Mouse (Mus musculus): ENCODE data around the gene Tmem45a2. TPM values are rescaled to one million over a fixed set of nuclear protein-coding genes. Genes with fewer than 3 reads are reported as not detected.

Tmem45a2 gene
- polyA plus RNA-seq (2016; fragmentation: Nextera tagmentation; extraction: Ambion mirVana): not detected in 2 replicates

DNA sequence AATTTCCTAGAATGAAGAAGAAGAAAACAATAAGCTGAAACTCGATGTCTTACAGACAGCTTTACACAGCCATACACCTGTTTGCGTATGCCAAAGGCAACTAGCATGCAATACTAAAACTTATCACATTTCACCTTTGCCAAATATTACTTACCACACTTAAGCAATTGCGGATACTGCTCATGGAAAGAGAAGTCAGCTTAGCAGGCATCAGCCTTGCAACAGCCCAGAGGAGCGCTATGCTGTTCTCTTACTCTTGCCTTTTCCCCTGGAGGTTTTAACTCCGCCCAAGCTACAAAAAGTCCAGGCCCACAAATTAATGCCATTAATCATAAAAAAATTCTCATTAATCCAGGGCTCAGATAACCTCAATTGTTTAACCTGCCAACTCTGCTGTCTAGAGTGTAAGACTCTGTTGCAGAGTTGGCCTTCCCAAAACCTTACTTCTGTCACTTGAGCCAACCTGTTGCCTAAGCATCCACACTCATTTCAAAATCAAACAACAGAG, at the start of gene Tmem45a2:
Gene Tmem45a2, minus strand, starts transcription at position 241 of the 508 bp plus-strand sequence.
- WGBS: 89% methylated on average over 5 of the region's 5 CpGs

DNA sequence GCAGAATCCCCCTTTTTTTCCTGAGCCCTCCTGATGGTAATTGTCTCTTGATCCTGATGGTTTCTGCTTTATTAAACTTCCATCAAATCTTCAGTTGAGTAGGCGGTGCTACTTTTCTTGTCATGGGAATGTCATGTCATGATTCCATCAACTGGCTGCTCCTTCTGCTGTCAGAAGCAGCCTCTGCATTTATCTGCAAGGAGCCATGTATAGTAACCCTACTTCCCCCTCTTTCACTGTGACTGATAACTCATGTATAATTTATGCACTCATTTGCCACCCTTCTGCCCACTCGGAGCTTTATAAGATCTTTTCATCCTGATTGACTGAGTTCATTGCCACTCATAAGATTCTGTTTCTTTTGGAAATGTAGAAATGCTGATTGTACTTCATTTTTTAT, 46.4 kb upstream of the Tmem45a2 start:
- no peaks in the 10 kb centered on the region for H3K9me3 ChIP-seq
- H3K9ac ChIP-seq: no peak overlapping the region
- no peak overlapping the region for H3K27ac ChIP-seq
- no peak overlapping the region for H3K4me3 ChIP-seq (replicated peaks)
- peaks cover 3% of the 10 kb centered on the region for H3K4me1 ChIP-seq
- 81% methylated on average over 2 of the region's 2 CpGs for WGBS
- H3K4me2 ChIP-seq: no peak overlapping the region
- no peaks in the 10 kb centered on the region for H3K36me3 ChIP-seq (replicated peaks)
- ATAC-seq (ENCODE audit: low FRiP score): no peak
- H3K27me3 ChIP-seq: 0 out of 2 replicates have a peak, but pooled peaks cover 3% of the 10 kb centered on the region

More for the DNA sequence above, at the start of gene Tmem45a2:
- no peak for ATAC-seq (ENCODE audit: low FRiP score)
- no peaks in the 10 kb centered on the region for H3K9me3 ChIP-seq
- H3K36me3 ChIP-seq (replicated peaks): no peaks in the 10 kb centered on the region
- no peak within 1 kb of the TSS for H3K9ac ChIP-seq
- no peak within 1 kb of the TSS for H3K4me3 ChIP-seq (replicated peaks)
- no peaks in the 10 kb centered on the region for H3K4me1 ChIP-seq
- no peak within 1 kb of the TSS for H3K27ac ChIP-seq
- H3K4me2 ChIP-seq: no peak within 1 kb of the TSS
- no peaks in the 10 kb centered on the region for H3K27me3 ChIP-seq

DNA sequence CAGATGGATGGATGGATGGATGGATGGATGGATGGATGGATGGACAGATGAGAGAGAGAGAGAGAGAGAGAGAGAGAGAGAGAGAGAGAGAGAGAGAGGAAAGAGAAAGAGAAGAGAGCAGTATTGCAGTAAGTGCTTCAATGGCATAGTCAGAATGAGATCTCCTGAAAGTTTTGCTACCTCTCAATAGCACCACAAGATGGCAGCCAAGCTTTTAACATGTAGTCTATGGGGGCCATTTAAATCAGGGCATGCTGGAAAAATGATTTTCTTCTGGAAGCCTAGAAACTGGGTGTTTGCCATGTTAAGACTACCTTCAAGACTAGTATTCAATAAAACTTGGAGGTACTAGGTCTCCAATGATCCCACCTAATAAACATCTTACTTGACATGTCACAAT, 44.9 kb upstream of the Tmem45a2 start:
- no peak overlapping the region for H3K4me3 ChIP-seq (replicated peaks)
- H3K4me2 ChIP-seq: no peak overlapping the region
- no peaks in the 10 kb centered on the region for H3K4me1 ChIP-seq
- 0 out of 2 replicates have a peak, but pooled peaks cover 3% of the 10 kb centered on the region for H3K27me3 ChIP-seq
- H3K27ac ChIP-seq: no peak overlapping the region
- no peak overlapping the region for H3K9ac ChIP-seq
- no peaks in the 10 kb centered on the region for H3K9me3 ChIP-seq
- no peak for ATAC-seq (ENCODE audit: low FRiP score)
- no peaks in the 10 kb centered on the region for H3K36me3 ChIP-seq (replicated peaks)

DNA sequence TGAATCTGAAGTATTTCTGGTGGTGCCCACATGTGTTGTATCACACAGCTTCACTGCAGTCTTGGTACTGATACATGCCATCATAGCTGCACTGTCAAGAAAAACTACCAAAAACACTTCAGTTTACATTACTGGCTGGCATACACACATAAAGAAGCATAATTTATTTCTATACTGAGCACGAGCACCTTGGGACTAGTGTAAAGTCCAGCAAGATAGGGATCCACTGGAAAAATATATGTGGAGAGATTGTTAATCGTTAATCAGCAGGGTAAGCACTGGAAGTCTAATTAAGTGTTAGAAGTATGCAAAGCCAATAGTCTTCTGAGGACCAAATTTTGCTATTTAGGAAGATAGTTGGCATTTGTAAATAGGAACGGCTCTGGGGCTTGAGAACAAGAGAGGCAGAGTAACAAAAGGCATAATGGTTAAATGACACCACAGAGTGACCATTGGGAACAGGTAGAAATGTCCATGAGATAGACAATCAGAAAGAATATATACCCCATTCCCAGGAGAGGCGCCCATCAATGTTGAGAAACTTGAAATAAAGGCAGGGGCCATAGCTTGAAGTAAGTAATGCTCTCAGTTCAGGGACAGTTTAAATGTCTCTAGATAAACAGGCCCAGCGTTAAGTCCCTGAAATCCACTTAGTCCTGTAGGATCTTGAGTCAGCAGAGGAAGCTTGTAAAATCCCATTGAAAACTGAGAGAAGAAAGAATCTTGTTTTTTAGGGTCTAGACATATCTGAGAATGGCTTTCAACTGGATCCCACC, 35.2 kb upstream of the Tmem45a2 start:
- no peaks in the 10 kb centered on the region for H3K9me3 ChIP-seq
- H3K4me1 ChIP-seq: no peaks in the 10 kb centered on the region
- H3K4me3 ChIP-seq (replicated peaks): no peak overlapping the region
- 86% methylated on average over 5 of the region's 5 CpGs for WGBS
- H3K27me3 ChIP-seq: no peaks in the 10 kb centered on the region
- ATAC-seq (ENCODE audit: low FRiP score): no peak
- H3K9ac ChIP-seq: no peak overlapping the region
- no peak overlapping the region for H3K27ac ChIP-seq
- H3K36me3 ChIP-seq (replicated peaks): no peaks in the 10 kb centered on the region
- H3K4me2 ChIP-seq: no peak overlapping the region

DNA sequence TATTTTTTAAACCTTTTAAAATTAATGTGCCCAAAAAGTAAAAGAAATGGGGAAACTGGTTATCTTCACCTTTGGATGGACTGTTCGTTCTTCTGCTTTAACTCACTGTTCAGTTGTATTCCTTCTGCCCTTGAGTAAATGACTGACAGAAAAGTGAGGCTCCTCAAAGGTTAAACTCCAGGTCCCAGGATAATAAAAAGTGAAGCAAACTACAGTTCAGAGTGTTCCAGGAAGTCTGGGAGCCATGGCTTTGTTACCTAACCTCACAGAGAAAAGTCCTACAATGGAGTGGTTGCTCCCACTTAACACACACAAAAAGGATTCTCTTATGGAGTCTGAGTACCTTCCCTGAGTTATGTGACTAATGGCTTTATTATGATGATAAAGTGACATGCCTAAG, 30.0 kb upstream of the Tmem45a2 start:
- 84% methylated on average over 1 of the region's 1 CpGs for WGBS
- no peak for ATAC-seq (ENCODE audit: low FRiP score)

DNA sequence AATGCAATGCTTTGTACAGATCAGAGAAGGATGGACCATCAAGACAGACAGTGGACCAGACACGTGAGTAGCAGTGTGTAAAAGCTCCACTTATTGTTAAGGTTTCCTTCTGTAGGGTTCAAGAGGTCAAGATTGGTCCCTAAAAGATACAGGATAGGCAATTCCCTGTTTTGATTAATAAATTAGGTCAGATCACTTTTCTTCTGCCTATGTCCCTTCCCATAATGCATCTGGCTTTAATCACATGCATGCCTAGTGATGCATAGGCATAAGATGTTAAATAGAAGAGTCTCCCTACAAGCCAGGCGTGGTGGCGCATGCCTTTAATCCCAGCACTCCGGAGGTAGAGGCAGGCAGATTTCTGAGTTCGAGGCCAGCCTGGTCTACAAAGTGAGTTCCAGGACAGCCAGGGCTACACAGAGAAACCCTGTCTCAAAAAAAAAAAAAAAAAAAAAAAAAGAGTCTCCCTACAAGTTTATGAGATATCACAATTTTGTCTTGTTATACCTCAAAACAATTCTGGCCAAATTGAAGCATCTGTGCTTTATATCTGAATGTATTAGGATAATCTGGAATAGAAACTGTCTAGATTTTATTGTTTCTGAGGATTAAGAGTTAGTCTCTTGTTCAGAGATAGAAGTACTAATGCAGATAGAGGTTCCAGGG, 28.5 kb upstream of the Tmem45a2 start:
- no peaks in the 10 kb centered on the region for H3K27me3 ChIP-seq
- no peak overlapping the region for H3K27ac ChIP-seq
- no peaks in the 10 kb centered on the region for H3K4me1 ChIP-seq
- 81% methylated on average over 5 of the region's 5 CpGs for WGBS
- H3K9me3 ChIP-seq: no peaks in the 10 kb centered on the region
- H3K9ac ChIP-seq: no peak overlapping the region
- H3K4me3 ChIP-seq (replicated peaks): no peak overlapping the region
- H3K4me2 ChIP-seq: no peak overlapping the region
- no peaks in the 10 kb centered on the region for H3K36me3 ChIP-seq (replicated peaks)
- ATAC-seq (ENCODE audit: low FRiP score): no peak

More for the DNA sequence above, 30.0 kb upstream of the Tmem45a2 start:
- no peak overlapping the region for H3K4me2 ChIP-seq
- no peaks in the 10 kb centered on the region for H3K36me3 ChIP-seq (replicated peaks)
- no peak overlapping the region for H3K4me3 ChIP-seq (replicated peaks)
- no peaks in the 10 kb centered on the region for H3K9me3 ChIP-seq
- H3K4me1 ChIP-seq: no peaks in the 10 kb centered on the region
- H3K27me3 ChIP-seq: no peaks in the 10 kb centered on the region
- H3K27ac ChIP-seq: no peak overlapping the region
- no peak overlapping the region for H3K9ac ChIP-seq

DNA sequence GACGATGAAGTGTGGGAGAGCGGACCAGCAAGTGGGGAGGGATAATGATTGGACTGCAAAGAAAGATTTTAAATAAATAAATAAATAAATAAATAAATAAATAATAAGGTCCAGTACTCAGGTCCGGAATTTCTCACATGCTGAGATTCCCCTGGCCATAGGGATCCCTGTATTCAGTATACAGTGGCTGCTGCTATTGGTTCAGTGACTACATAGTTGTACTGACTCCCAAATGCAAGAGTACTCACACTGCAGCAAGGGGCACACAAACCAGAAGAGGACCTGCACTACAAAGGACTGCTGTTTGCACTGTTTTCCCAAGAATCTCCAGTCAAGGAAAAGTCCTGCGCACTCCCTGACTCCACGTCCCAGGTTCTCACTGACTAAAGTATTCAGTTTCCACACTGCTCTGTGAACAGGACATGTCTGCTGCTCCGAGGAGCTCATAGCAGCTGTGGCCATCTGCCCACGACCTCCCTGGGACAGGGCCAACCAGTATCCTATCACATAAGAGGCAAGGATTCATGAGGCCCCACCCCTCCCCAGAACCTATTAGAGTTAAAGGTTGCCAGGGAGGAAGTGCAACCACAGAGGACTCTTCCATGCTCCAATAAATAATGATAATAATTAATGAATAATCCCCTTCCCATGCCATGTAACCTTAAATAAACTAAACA, 27.4 kb upstream of the Tmem45a2 start:
- H3K27ac ChIP-seq: no peak overlapping the region
- H3K4me1 ChIP-seq: no peaks in the 10 kb centered on the region
- no peaks in the 10 kb centered on the region for H3K9me3 ChIP-seq
- 69% methylated on average over 7 of the region's 7 CpGs for WGBS
- no peak overlapping the region for H3K4me2 ChIP-seq
- no peaks in the 10 kb centered on the region for H3K27me3 ChIP-seq
- H3K4me3 ChIP-seq (replicated peaks): no peak overlapping the region
- H3K9ac ChIP-seq: no peak overlapping the region
- no peaks in the 10 kb centered on the region for H3K36me3 ChIP-seq (replicated peaks)
- ATAC-seq (ENCODE audit: low FRiP score): no peak

DNA sequence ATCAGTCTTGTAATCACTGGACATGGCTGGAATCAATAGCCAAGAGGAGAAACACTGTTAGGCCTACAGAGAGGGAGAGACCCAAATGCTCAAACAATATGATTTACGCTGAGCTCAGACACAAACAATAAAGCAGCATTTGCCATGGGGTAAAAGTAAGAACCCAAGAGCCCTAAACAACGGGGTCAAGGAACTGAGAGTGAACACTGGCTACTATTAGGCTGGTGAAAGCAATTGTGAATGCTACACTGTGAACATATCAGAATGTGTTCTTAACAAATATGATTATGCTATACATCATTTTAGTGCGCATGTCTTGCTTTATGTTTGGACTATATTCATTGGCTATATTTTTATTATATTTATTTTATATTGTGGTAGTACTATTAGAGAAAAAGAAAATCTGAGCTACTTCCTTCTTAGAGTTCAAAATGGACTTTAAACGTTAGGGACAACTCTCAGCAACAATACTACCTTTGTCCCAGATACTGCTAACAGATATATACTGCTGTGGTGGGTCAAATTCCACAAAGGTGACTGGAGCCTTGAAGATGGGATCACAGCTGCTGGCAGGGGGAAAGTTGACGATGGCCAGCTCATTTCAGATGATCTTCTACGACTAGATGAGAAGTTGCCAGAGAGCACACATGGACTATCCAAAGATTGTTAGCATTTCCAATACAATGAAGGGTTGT, 21.9 kb upstream of the Tmem45a2 start:
- Histone ChIP-seq H3K4me2 (no peak overlapping the region), H3K9ac (no peak overlapping the region), H3K4me1 (no peaks in the 10 kb centered on the region), H3K4me3 (replicated peaks) (no peak overlapping the region), H3K36me3 (replicated peaks) (no peaks in the 10 kb centered on the region), H3K27me3 (no peaks in the 10 kb centered on the region), H3K9me3 (no peaks in the 10 kb centered on the region), H3K27ac (no peak overlapping the region)
- 70% methylated on average over 6 of the region's 6 CpGs for WGBS
- ATAC-seq (ENCODE audit: low FRiP score): 0 out of 2 replicates have a peak, but pooled peaks have one; percentile 14

DNA sequence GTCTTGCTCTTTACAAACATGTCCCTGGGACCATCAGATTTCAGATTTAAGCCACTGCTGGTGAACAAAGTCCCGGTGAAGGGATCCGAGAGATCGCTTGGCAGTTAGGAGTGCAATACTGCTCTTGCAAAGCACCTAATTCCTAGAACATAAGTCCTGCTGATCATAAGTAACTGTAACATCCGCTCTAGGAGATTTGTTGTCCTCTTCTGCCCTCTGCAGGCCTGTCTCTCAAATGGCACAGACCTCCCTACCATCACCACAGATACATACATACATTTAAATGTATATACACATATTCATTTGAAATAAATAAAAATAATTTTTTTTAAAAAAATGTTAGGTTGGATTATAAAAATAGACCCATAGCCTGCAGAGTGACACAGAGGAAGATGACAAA, 21.3 kb upstream of the Tmem45a2 start:
- peak; percentile 85; the same call in 1 of the 2 replicates for ATAC-seq (ENCODE audit: low FRiP score)
- WGBS: 56% methylated on average over 4 of the region's 4 CpGs
- no peaks in the 10 kb centered on the region for H3K9me3 ChIP-seq
- no peak overlapping the region for H3K27ac ChIP-seq
- H3K27me3 ChIP-seq: no peaks in the 10 kb centered on the region
- H3K4me3 ChIP-seq (replicated peaks): no peak overlapping the region
- H3K4me1 ChIP-seq: no peaks in the 10 kb centered on the region
- no peak overlapping the region for H3K4me2 ChIP-seq
- H3K36me3 ChIP-seq (replicated peaks): no peaks in the 10 kb centered on the region
- no peak overlapping the region for H3K9ac ChIP-seq

DNA sequence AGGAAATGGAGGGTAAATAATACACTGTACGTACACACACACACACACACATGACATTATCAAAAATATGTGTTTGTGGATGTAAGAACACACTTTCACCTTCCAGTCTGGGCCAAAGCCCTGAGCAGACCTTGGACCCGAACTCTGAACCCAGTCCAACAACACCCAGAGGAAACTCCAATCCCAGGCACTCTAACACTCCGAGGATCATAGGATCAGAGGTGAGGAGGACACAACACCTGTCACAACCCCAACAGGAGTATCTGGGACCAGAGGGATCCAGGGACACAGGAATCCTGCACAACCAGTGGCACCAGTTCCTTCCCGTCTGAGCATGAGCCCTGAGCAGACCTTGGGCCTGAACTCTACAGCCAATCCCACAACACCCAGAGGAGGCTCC, 8.4 kb upstream of the Tmem45a2 start:
- H3K9me3 ChIP-seq: no peaks in the 10 kb centered on the region
- H3K4me2 ChIP-seq: no peak overlapping the region
- H3K36me3 ChIP-seq (replicated peaks): no peaks in the 10 kb centered on the region
- H3K9ac ChIP-seq: no peak overlapping the region
- no peak overlapping the region for H3K4me3 ChIP-seq (replicated peaks)
- H3K27ac ChIP-seq: no peak overlapping the region
- WGBS: 88% methylated on average over 4 of the region's 4 CpGs
- H3K27me3 ChIP-seq: no peaks in the 10 kb centered on the region
- no peak for ATAC-seq (ENCODE audit: low FRiP score)
- H3K4me1 ChIP-seq: no peaks in the 10 kb centered on the region

DNA sequence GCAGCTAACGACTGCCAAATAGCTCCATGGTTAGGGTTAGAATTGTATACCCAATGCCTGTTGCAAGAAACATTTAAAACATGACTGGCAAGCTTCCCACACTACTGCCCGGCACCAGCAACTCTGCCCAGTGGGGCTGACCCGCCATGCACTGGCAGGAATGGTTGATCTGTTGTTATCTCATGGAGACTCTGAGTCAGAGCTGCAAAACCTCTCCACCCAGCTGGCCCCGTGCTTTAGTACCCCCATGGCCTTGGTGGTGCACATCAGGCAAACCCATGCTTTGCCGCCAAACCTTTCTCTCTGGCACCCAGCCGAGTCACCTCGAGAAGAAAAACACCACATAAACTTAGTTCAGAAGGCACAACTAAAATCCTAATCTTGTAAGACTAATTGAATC, 4.8 kb upstream of the Tmem45a2 start:
- Histone ChIP-seq H3K27me3 (no peaks in the 10 kb centered on the region), H3K9me3 (no peaks in the 10 kb centered on the region), H3K36me3 (replicated peaks) (no peaks in the 10 kb centered on the region), H3K9ac (no peak overlapping the region), H3K27ac (no peak overlapping the region), H3K4me2 (no peak overlapping the region), H3K4me1 (no peaks in the 10 kb centered on the region), H3K4me3 (replicated peaks) (no peak overlapping the region)
- WGBS: 80% methylated on average over 7 of the region's 7 CpGs
- ATAC-seq (ENCODE audit: low FRiP score): no peak

DNA sequence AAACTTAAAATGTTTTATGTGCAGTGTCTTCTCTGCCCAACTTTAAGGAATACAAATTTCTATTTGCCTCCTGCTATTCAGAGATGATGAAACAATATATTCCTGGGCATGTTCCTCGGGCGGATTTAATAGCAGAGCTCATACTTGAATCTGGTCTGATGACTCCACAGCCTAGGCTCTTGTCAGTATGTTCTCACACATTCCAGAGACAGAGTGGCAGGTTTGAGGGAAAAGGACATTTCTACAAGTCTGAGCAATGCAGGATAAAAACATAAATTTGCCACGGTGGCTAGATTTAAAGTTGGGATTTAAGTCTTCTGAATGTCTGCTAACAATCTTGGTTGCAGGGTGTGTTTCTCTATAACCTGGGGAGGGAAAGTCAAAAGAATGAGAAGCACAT, 9.1 kb downstream of the Tmem45a2 start:
- Histone ChIP-seq H3K4me1 (no peaks in the 10 kb centered on the region), H3K9me3 (no peaks in the 10 kb centered on the region), H3K27ac (no peak overlapping the region), H3K36me3 (replicated peaks) (no peaks in the 10 kb centered on the region), H3K9ac (no peak overlapping the region), H3K4me2 (no peak overlapping the region), H3K4me3 (replicated peaks) (no peak overlapping the region), H3K27me3 (no peaks in the 10 kb centered on the region)
- WGBS: 91% methylated on average over 3 of the region's 3 CpGs
- ATAC-seq (ENCODE audit: low FRiP score): no peak
